Mouse (Mus musculus) spleen, postnatal 4 days (tissue): ENCODE data around the gene Ccdc69.
"Not testable (repeated sequence)": the region's sequence is repeated elsewhere in the genome, so short reads cannot be mapped to it uniquely, and the experiment has no call there.

Experiments
- DNase-seq, 2 experiments: peaks; one replicate each; pipeline ENCODE4 v3.0.0; 2022; ENCODE audit warnings: low spot score in 2 of 2

The Ccdc69 gene

GRCm38 (mm10) chr11:55077331-55078231, at the start of gene Ccdc69:
Ccdc69 (minus strand) TSS chr11:55078131.
- DNase-seq = peak; percentile 47 to 81

DNA sequence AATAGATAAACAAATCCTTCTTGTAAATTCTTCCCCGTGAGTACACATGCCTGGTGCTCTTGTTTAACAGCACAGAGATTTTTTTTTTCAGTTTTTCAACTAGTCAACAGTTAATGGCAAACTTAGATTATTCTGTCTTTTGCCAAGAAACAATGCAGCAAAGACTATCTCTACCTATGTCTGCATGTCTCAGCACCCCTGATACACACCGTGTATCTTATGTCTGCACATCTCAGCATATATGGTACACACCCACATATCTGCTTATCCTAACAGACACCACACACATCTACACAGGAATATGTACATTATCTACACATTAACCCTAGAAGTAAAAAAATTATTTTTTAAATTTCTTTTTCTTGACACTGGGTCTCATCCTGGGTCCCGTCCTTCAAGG, 48.7 kb upstream of the Ccdc69 start:
- DNase-seq = no peak

GRCm38 (mm10) chr11:55121430-55121829, 43.5 kb upstream of the Ccdc69 start:
- DNase-seq = no peak

- DNase-seq = peak; percentile 24 to 64
These were observed 42.9 kb upstream of the Ccdc69 start for GRCm38 (mm10) chr11:55120821-55121271.

DNA sequence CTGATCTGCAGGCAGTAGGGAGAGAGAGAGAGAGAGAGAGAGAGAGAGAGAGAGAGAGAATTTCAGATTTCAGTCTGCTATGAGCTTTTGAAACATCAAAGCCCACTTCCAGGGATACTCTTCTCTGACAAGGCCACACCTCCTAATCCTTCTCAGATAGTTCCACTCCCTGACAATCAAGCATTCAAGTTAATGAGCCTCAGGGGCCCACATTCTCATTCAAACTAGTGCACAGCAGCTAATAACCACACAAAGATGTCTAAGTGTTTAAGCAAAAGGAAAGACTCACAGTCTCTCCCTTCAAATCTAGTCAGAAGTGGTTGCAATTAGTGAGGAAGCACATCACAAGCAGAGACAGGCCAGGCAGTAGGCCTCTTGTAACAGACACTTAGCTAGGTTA, 42.3 kb upstream of the Ccdc69 start:
- no peak for DNase-seq

GRCm38 (mm10) chr11:55117031-55117430, 39.1 kb upstream of the Ccdc69 start:
- no peak for DNase-seq

DNA sequence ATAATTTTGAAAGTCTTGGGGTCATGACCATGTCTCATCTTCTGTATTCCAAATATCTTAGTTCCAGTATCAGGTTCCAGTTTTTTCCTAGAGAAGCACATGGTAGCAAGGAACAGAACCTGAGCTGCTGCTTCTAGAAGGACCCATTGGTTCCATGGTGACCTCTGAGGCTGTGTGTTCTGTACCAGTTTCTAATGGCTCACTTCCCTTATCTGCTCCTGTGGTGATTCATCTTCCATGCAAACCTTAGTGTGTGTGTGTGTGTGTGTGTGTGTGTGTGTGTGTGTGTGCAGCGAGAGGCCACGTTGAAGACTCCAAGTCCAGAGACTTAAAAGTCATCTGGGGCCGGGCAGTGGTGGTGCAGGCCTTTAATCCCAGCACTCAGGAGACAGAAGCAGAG, 38.1 kb upstream of the Ccdc69 start:
- DNase-seq = no peak

DNA sequence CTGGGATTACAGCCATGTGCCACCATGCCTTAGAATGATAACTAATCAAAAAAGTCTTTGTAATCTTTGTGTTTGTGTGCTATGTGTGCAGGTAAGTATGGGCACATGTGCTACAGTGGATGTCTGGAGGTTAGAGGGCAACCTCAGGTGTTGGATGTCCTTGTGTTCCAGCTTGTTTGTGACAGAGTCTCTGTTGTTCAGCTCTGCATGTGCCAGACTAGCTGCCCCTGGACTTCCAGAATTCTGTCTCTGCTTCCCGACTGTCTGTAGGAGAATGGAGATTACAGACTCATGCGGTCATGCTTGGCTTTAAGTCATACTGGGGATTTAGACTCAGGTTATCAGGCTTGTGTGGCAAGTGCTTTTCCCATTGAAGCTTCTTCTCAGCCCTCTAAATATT, 36.4 kb upstream of the Ccdc69 start:
- no peak for DNase-seq

DNA sequence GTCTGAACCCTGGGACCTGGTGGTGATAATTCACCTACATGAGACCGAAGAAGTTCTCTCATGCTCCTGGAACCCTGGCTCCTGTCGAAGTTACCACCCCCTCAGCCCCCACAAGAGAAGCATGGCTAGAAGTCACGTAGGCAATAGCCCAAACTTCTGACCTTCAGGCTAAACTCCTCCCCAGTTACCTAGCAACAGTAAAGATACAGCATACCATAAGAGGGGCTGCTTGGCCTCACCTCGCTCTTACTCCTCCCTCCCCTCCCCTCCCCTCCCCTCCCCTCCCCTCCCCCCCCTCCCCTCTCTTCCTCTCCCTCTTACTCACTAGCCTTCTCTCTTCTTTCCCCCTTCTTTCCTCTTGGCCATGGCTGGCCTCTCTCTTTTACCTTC, 35.9 kb upstream of the Ccdc69 start:
- DNase-seq = not testable (repeated sequence)

- peak; percentile 56 to 70 for DNase-seq
These were observed 35.4 kb upstream of the Ccdc69 start for GRCm38 (mm10) chr11:55113209-55113860.

DNA sequence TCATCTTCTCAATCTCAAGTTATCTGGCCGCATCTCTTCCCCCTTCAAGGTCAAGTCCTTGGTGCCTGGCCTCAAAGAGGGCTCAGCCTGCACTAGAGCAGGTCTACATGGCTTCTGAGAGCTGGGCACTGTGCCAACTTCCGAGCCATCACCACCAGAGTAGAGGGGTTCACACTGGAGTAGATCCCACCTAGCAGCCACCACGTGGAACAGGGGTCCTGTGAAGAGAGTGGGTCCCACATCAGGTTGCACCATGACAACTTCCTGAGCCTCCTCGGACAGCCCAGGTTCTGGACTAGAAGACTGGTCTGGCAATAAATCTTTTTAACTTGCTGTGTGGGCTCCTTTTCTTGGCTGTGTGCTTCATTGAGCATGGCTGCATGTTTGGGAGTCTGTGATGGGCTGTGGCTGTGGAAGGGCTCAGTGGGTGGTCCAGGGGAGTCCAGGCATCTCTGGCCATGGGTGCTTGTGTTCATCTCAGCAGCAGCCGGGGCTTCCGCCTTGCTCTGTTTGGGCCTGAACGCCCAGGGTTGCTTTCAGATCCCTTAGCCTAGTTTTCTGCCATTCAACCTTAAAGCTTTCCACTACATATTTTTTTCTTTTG, 32.7 kb upstream of the Ccdc69 start:
- DNase-seq = no peak

- no peak for DNase-seq
These were observed 31.8 kb upstream of the Ccdc69 start for GRCm38 (mm10) chr11:55109521-55110300.

DNA sequence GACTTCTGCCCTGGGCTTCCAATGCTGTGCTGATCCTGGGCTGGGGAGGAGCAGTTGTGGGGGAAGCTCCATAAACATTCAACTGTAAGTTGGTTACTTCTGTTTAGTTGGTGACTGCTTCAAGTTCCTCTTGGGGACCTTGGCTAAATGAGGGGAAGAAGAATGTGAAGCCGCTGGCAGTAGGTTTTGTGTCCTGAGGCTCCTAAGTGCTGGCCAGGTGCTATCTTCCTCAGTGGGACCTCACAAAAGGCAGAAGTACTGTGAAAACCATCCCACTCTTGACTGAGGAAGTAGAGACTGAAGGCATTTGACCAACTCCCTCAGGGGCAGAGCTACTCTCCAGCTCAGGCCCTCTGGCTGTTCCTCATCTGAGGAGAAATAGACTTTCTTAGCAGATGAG, 28.7 kb upstream of the Ccdc69 start:
- DNase-seq = peak in 1 of 2 experiments; percentile 16

DNA sequence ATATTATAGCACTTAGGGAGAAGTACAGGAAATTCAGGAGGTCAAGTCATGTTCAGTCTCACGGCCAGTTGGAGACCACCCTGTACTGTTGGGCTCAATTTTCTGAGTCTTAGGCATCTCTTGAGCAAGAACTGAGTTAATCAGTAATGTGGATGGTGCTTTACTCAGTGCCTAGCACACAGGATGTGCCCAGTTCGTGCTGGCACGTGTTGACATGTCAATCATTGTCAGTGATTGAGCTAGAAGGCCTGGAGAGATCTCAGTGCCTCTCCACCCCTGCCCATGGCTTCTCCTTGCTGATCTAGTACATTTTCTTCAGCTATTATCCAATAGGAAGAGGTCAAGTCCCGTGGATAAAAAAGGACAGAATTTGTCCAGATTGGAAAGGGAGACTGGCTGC, 27.5 kb upstream of the Ccdc69 start:
- no peak for DNase-seq

DNA sequence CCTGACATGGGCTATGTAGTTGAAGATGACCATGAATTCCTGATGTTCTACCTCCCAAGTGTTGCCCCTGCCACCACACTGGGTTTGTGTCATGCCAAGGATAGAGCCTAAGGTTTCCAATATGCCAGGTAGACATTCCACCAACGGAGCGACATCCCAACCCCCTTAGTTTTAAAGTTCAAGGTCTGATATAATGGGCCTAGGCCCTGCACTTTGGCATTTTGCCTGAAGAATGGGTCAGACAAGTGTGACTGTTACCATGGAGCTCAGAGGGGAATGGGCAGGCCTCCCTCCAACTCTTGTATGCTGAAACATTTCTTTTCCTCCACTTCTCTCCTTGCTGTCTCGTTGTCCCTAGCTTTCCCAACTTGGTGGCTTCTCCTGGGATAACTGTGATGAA, 25.3 kb upstream of the Ccdc69 start:
- DNase-seq = no peak

- no peak for DNase-seq
These were observed 24.1 kb upstream of the Ccdc69 start for GRCm38 (mm10) chr11:55102015-55102414.

- no peak for DNase-seq
These were observed 21.9 kb upstream of the Ccdc69 start for GRCm38 (mm10) chr11:55099868-55100267.

GRCm38 (mm10) chr11:55099019-55099771, 21.3 kb upstream of the Ccdc69 start:
- DNase-seq = no peak

- no peak for DNase-seq
These were observed 20.4 kb upstream of the Ccdc69 start for GRCm38 (mm10) chr11:55098189-55098915.

GRCm38 (mm10) chr11:55097463-55098188, 19.7 kb upstream of the Ccdc69 start, which contains the start of gene Gm2a:
Gm2a (plus strand) TSS chr11:55098115.
- peak; percentile 92 for DNase-seq
